Mouse (Mus musculus) olfactory bulb, adult 2 months (tissue): ENCODE measurements around the gene Ezh1.

Experiments
- CTCF ChIP-seq: fragments of 200-500 bp; IDR thresholded peaks from 2 replicates; pipeline ENCODE4 v1.5.1; 2012; ENCODE audit warnings: low read depth, mild to moderate bottlenecking, low read length, moderate library complexity; ENCODE audit not compliant: insufficient read depth
- POLR2A ChIP-seq: fragments of 200-500 bp; IDR thresholded peaks from 2 replicates; pipeline ENCODE4 v1.6.1; 2012; ENCODE audit warnings: mild to moderate bottlenecking, low read depth, low read length, moderate library complexity; ENCODE audit not compliant: insufficient read depth

- TF ChIP-seq CTCF (no peak), POLR2A (no peak)
Observed at GRCm38 (mm10) chr11:101186526-101187247, 39.6 kb downstream of the Ezh1 start.
